ENCODE assay signal across 8 mouse cellular contexts in the genomic region with DNA sequence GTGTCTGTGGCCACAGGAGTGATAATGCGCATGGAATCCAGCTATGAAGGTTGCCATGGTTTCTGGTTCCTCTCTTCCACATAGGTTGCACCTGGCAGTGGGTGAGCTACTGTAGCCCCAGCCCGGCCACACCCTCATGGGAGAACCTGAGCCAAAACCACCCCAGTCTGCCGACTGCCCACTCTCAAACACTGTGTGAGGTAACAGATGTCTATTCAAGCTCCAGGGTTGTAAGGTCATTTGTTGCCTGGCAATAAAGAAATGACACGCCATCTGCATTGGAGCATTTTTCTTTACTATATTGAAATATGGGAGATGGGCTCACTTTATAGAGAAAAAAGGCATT. TPM values are rescaled to one million over a fixed set of nuclear protein-coding genes. Genes with fewer than 3 reads are reported as not detected.
DNase-seq lines count a peak whose midpoint lies in the region; ATAC-seq and TF ChIP-seq lines count a peak whose summit lies in the region.

No protein-coding gene starts in this region.

- no peak for ATAC-seq in G1E (ENCODE audit: extremely low read depth, insufficient number of reproducible peaks, low FRiP score, poor library complexity, severe bottlenecking)
- ATAC-seq in embryonic facial prominence, embryonic 12.5 days (ENCODE audit: insufficient number of reproducible peaks, insufficient read depth, low FRiP score, low TSS enrichment), result no peak
- ATAC-seq in hindbrain, embryonic 14.5 days (ENCODE audit: low FRiP score), result no peak
- ATAC-seq in megakaryocyte progenitor cell, adult 5-6 weeks (replicated peaks; ENCODE audit: poor library complexity), result peak; percentile 5; the same call in 1 of the 2 replicates
- ATAC-seq in activated CD4-positive, CD25-positive, alpha-beta regulatory T cell, adult 4 months, result no peak

- H3K9ac ChIP-seq in embryonic facial prominence, embryonic 12.5 days, result peak overlapping the region; percentile 2; the same call in 1 of the 2 replicates
- peak overlapping the region; percentile 56 for H3K9ac ChIP-seq in hindbrain, embryonic 14.5 days

- H3K36me3 ChIP-seq in kidney, adult 2 months (ENCODE audit: control insufficient read depth, insufficient read depth, low read length), result no peaks in the 10 kb centered on the region
- no peaks in the 10 kb centered on the region for H3K36me3 ChIP-seq in G1E (replicated peaks)
- H3K36me3 ChIP-seq in embryonic facial prominence, embryonic 12.5 days, result no peaks in the 10 kb centered on the region
- no peaks in the 10 kb centered on the region for H3K36me3 ChIP-seq in hindbrain, embryonic 14.5 days (replicated peaks; ENCODE audit: control insufficient read depth, insufficient read depth)

- H3K4me2 ChIP-seq in embryonic facial prominence, embryonic 12.5 days (replicated peaks), result peak overlapping the region; percentile 72
- peak overlapping the region; percentile 93 for H3K4me2 ChIP-seq in hindbrain, embryonic 14.5 days (replicated peaks)

- no peak for TF ChIP-seq POLR2A in kidney, adult 2 months (IDR thresholded peaks at IDR 0.05; ENCODE audit: low read depth, low read length)

- H3K27me3 ChIP-seq in kidney, adult 2 months (replicated peaks; ENCODE audit: control insufficient read depth, insufficient read depth, low read length), result no peaks in the 10 kb centered on the region
- peaks cover 16% of the 10 kb centered on the region for H3K27me3 ChIP-seq in G1E (ENCODE audit: insufficient read depth, low read length)
- H3K27me3 ChIP-seq in embryonic facial prominence, embryonic 12.5 days, result no peaks in the 10 kb centered on the region
- no peaks in the 10 kb centered on the region for H3K27me3 ChIP-seq in hindbrain, embryonic 14.5 days (ENCODE audit: control insufficient read depth, insufficient read depth, low read length)

- WGBS in kidney, adult 2 months, result 41% methylated on average over 4 of the region's 4 CpGs
- WGBS in embryonic facial prominence, embryonic 12.5 days, result 26% methylated on average over 4 of the region's 4 CpGs
- WGBS in hindbrain, embryonic 14.5 days, result 15% methylated on average over 4 of the region's 4 CpGs

- TF ChIP-seq CTCF in kidney, adult 2 months (conservative IDR thresholded peaks at IDR 0.05; ENCODE audit: insufficient read depth, insufficient read length, low read depth, low read length), result no peak
- TF ChIP-seq CTCF in G1E (IDR thresholded peaks at IDR 0.05; ENCODE audit: low read depth, low read length), result no peak

- peaks cover 9% of the 10 kb centered on the region for H3K4me1 ChIP-seq in kidney, adult 2 months (ENCODE audit: control insufficient read depth, insufficient read depth, low read length)
- peaks cover 45% of the 10 kb centered on the region for H3K4me1 ChIP-seq in G1E (ENCODE audit: insufficient read depth, low read depth, low read length)
- peaks cover 37% of the 10 kb centered on the region for H3K4me1 ChIP-seq in embryonic facial prominence, embryonic 12.5 days
- H3K4me1 ChIP-seq in hindbrain, embryonic 14.5 days (replicated peaks; ENCODE audit: control insufficient read depth, insufficient read depth, low read length), result peaks cover 35% of the 10 kb centered on the region

- H3K4me3 ChIP-seq in kidney, adult 2 months (ENCODE audit: insufficient read depth, low read depth, low read length), result no peak overlapping the region
- peak overlapping the region; percentile 70; the same call in 1 of the 2 replicates for H3K4me3 ChIP-seq in G1E (ENCODE audit: low read depth, low read length)
- H3K4me3 ChIP-seq in embryonic facial prominence, embryonic 12.5 days, result peak overlapping the region; percentile 47
- H3K4me3 ChIP-seq in hindbrain, embryonic 14.5 days (replicated peaks; ENCODE audit: low read length), result peak overlapping the region; percentile 45

- 0 out of 2 replicates have a peak overlapping the region, but pooled peaks have one; percentile 72 for H3K27ac ChIP-seq in kidney, adult 2 months (ENCODE audit: insufficient read depth, low read depth, low read length)
- H3K27ac ChIP-seq in embryonic facial prominence, embryonic 12.5 days, result peak overlapping the region; percentile 98
- H3K27ac ChIP-seq in hindbrain, embryonic 14.5 days, result peak overlapping the region; percentile 97

- DNase-seq in kidney, adult 2 months, result no peak
- DNase-seq in kidney, adult 8-10 months, result no peak
- no peak for DNase-seq in G1E (ENCODE audit: low spot score)
- peak; percentile 49 for DNase-seq in hindbrain, embryonic 14.5 days (ENCODE audit: low spot score)
- no peak for DNase-seq in yolk sac, embryonic 10.5 days (ENCODE audit: low spot score)

- H3K9me3 ChIP-seq in G1E (replicated peaks), result no peaks in the 10 kb centered on the region
- H3K9me3 ChIP-seq in embryonic facial prominence, embryonic 12.5 days, result no peaks in the 10 kb centered on the region
- no peaks in the 10 kb centered on the region for H3K9me3 ChIP-seq in hindbrain, embryonic 14.5 days (ENCODE audit: control insufficient read depth, low read length)

RNA-seq across cellular contexts. Expression of a gene that starts 33.0 kb away (rescaled TPM):
- 828 and 981 TPM in 2 replicates for polyA plus RNA-seq in kidney, adult 2 months (2012; rRNA removed)
- 128 and 155 TPM in 2 replicates for total RNA-seq in G1E (2014; fragmentation: Nextera tagmentation)
- total RNA-seq in G1E (2017), result 179 and 181 TPM in 2 replicates
- 53.9 and 112 TPM in 2 replicates for polyA plus RNA-seq in G1E (2012)
- polyA plus RNA-seq in embryonic facial prominence, embryonic 12.5 days (2016; fragmentation: Nextera tagmentation; extraction: Ambion mirVana), result 3,148 and 3,183 TPM in 2 replicates
- 4,053 and 4,080 TPM in 2 replicates for polyA plus RNA-seq in hindbrain, embryonic 14.5 days (2014; fragmentation: Nextera tagmentation; extraction: Ambion mirVana)
- 1,607 and 1,783 TPM in 2 replicates for total RNA-seq in megakaryocyte progenitor cell, adult 5-6 weeks (2015)
- total RNA-seq in megakaryocyte progenitor cell, adult 5-6 weeks (2017), result 724 and 844 TPM in 2 replicates
- polyA plus RNA-seq in activated CD4-positive, CD25-positive, alpha-beta regulatory T cell, adult 4 months (2017; shearing (Covaris generic)), result 1,000 to 10,000 TPM; 2,904 to 3,852 TPM

RNA-seq across cellular contexts. Expression of a gene that starts 45.9 kb away (rescaled TPM):
- 0.16 and 0.19 TPM in 2 replicates for polyA plus RNA-seq in kidney, adult 2 months (2012; rRNA removed)
- total RNA-seq in G1E (2014; fragmentation: Nextera tagmentation) (not detected in 2 replicates), G1E (2017) (0.11 TPM in 1 of 2 replicates, not detected in the other)
- polyA plus RNA-seq in G1E (2012), result 0.03 TPM in 1 of 2 replicates, not detected in the other
- polyA plus RNA-seq in embryonic facial prominence, embryonic 12.5 days (2016; fragmentation: Nextera tagmentation; extraction: Ambion mirVana), result 0.61 and 0.78 TPM in 2 replicates
- polyA plus RNA-seq in hindbrain, embryonic 14.5 days (2014; fragmentation: Nextera tagmentation; extraction: Ambion mirVana), result 1.6 and 2.2 TPM in 2 replicates
- not detected in 2 replicates for total RNA-seq in megakaryocyte progenitor cell, adult 5-6 weeks (2015)
- total RNA-seq in megakaryocyte progenitor cell, adult 5-6 weeks (2017), result not detected in 2 replicates
- polyA plus RNA-seq in activated CD4-positive, CD25-positive, alpha-beta regulatory T cell, adult 4 months (2017; shearing (Covaris generic)), result 1 to 10 TPM in 1 of 2 experiments, under 1 TPM in 1; 0.47 to 1.1 TPM
